Mouse (Mus musculus) intestine, postnatal 0 days (tissue): Measurements from ENCODE around the gene Bcas3. TPM values are rescaled to one million over a fixed set of nuclear protein-coding genes. Genes with fewer than 3 reads are reported as not detected.

Experiments used
- ATAC-seq: fragments of 200-750 bp; cut with Nextera tagmentation; 2 replicates; pipeline ENCODE4 v1.8.0; 2017; ENCODE audit warnings: mild to moderate bottlenecking, moderate TSS enrichment, moderate library complexity
- H3K27ac ChIP-seq: fragments of 300-500 bp; sonication (generic); 2 replicates; pipeline ENCODE4 v1.5.1; 2014; ENCODE audit warnings: mild to moderate bottlenecking, low read depth, low read length, moderate library complexity
- H3K27me3 ChIP-seq: fragments of 300-500 bp; sonication (generic); replicated peaks from 2 replicates; pipeline ENCODE4 v1.6.1; 2014; ENCODE audit warnings: low read length, mixed read lengths; ENCODE audit not compliant: control insufficient read depth, insufficient read depth
- H3K36me3 ChIP-seq: fragments of 300-500 bp; sonication (generic); 2 replicates; pipeline ENCODE4 v1.6.1; 2014; ENCODE audit warnings: mild to moderate bottlenecking, moderate library complexity; ENCODE audit not compliant: control insufficient read depth, insufficient read depth
- H3K4me1 ChIP-seq: fragments of 300-500 bp; sonication (generic); replicated peaks from 2 replicates; pipeline ENCODE4 v1.6.1; 2014; ENCODE audit warnings: antibody characterized with exemption, low read length, mixed read lengths; ENCODE audit not compliant: control insufficient read depth, insufficient read depth
- H3K4me2 ChIP-seq: fragments of 300-500 bp; sonication (generic); replicated peaks from 2 replicates; pipeline ENCODE4 v1.6.1; 2014; ENCODE audit warnings: low read depth, mild to moderate bottlenecking, moderate library complexity
- H3K4me3 ChIP-seq: fragments of 300-500 bp; sonication (generic); 2 replicates; pipeline ENCODE4 v1.5.1; 2014; ENCODE audit warnings: low read depth, low read length
- H3K9ac ChIP-seq: fragments of 300-500 bp; sonication (generic); 2 replicates; pipeline ENCODE4 v1.6.1; 2014; ENCODE audit warnings: mild to moderate bottlenecking, low read depth, low read length
- H3K9me3 ChIP-seq: fragments of 300-500 bp; sonication (generic); 2 replicates; pipeline ENCODE4 v1.6.1; 2016; ENCODE audit warnings: mixed run types; ENCODE audit not compliant: control insufficient read depth
- CTCF ChIP-seq: sonication (generic); IDR thresholded peaks from 2 replicates; pipeline ENCODE4 v1.5.1; 2016; ENCODE audit warnings: low read depth, mild to moderate bottlenecking, control low read depth, antibody characterized with exemption, moderate library complexity
- WGBS: fragments of 180-500 bp; shearing (Covaris S2); extraction: QIAGEN DNeasy Blood & Tissue Kit; methylation state at CpG from one replicate; pipeline ENCODE4 v1.1.7; 2014; 5-methylcytosine and 5-hydroxymethylcytosine counted together
- polyA plus RNA-seq: library from polyadenylated mRNA; unstranded; fragments of >200 nt; fragmentation: Nextera tagmentation; extraction: Ambion mirVana; gene quantifications from 2 replicates; pipeline ENCODE4 v1.2.1, GENCODE M21; 2015

The Bcas3 gene
- polyA plus RNA-seq, 1 experiment from 2014 or later: 17.2 TPM

- TF ChIP-seq CTCF: no peak
- H3K4me1 ChIP-seq: no peaks in the 10 kb centered on the region; the same call in 1 of the 2 replicates
- H3K9me3 ChIP-seq: no peaks in the 10 kb centered on the region
- H3K9ac ChIP-seq: no peak overlapping the region
- H3K27ac ChIP-seq: no peak overlapping the region
- H3K4me3 ChIP-seq: no peak overlapping the region
- no peaks in the 10 kb centered on the region for H3K36me3 ChIP-seq
- ATAC-seq: no peak
- no peak overlapping the region for H3K4me2 ChIP-seq
- 0 out of 2 replicates have a peak, but pooled peaks cover 3% of the 10 kb centered on the region for H3K27me3 ChIP-seq
- 81% methylated on average over 2 of the region's 2 CpGs for WGBS
Observed at GRCm38 (mm10) chr11:85777950-85778349, 425.0 kb downstream of the Bcas3 start.

GRCm38 (mm10) chr11:85780303-85780702, 427.3 kb downstream of the Bcas3 start:
- TF ChIP-seq CTCF: no peak
- Histone ChIP-seq H3K4me3 (no peak overlapping the region), H3K36me3 (no peaks in the 10 kb centered on the region), H3K4me1 (no peaks in the 10 kb centered on the region; the same call in 1 of the 2 replicates), H3K27me3 (0 out of 2 replicates have a peak, but pooled peaks cover 3% of the 10 kb centered on the region), H3K4me2 (no peak overlapping the region), H3K27ac (no peak overlapping the region), H3K9ac (no peak overlapping the region), H3K9me3 (no peaks in the 10 kb centered on the region)
- no peak for ATAC-seq
- 78% methylated on average over 4 of the region's 4 CpGs for WGBS

- no peak for ATAC-seq
Observed at GRCm38 (mm10) chr11:85786113-85786718, 433.2 kb downstream of the Bcas3 start.

GRCm38 (mm10) chr11:85789750-85790149, 436.8 kb downstream of the Bcas3 start:
- Histone ChIP-seq H3K27ac (no peak overlapping the region), H3K9ac (no peak overlapping the region)
- ATAC-seq: no peak

More at GRCm38 (mm10) chr11:85786113-85786718, 433.2 kb downstream of the Bcas3 start:
- Histone ChIP-seq H3K4me2 (no peak overlapping the region), H3K9ac (no peak overlapping the region), H3K4me3 (no peak overlapping the region), H3K27ac (no peak overlapping the region), H3K4me1 (no peaks in the 10 kb centered on the region), H3K36me3 (no peaks in the 10 kb centered on the region), H3K9me3 (no peaks in the 10 kb centered on the region), H3K27me3 (no peaks in the 10 kb centered on the region)
- TF ChIP-seq CTCF: peak; percentile 72
- 67% methylated on average over 3 of the region's 3 CpGs for WGBS

GRCm38 (mm10) chr11:85790267-85790666, 437.3 kb downstream of the Bcas3 start:
- no peak overlapping the region for H3K9ac ChIP-seq
- ATAC-seq: no peak
- no peaks in the 10 kb centered on the region for H3K4me1 ChIP-seq
- no peak overlapping the region for H3K27ac ChIP-seq
- TF ChIP-seq CTCF: no peak
- WGBS: 34% methylated on average over 2 of the region's 2 CpGs
- no peak overlapping the region for H3K4me3 ChIP-seq
- no peak overlapping the region for H3K4me2 ChIP-seq
- no peaks in the 10 kb centered on the region for H3K36me3 ChIP-seq
- H3K27me3 ChIP-seq: no peaks in the 10 kb centered on the region
- no peaks in the 10 kb centered on the region for H3K9me3 ChIP-seq

More at GRCm38 (mm10) chr11:85789750-85790149, 436.8 kb downstream of the Bcas3 start:
- no peak overlapping the region for H3K4me2 ChIP-seq
- WGBS: 80% methylated on average over 7 of the region's 7 CpGs
- no peaks in the 10 kb centered on the region for H3K9me3 ChIP-seq
- H3K27me3 ChIP-seq: no peaks in the 10 kb centered on the region
- H3K36me3 ChIP-seq: no peaks in the 10 kb centered on the region
- no peak overlapping the region for H3K4me3 ChIP-seq
- no peak for TF ChIP-seq CTCF
- H3K4me1 ChIP-seq: no peaks in the 10 kb centered on the region

- no peaks in the 10 kb centered on the region for H3K4me1 ChIP-seq
- no peaks in the 10 kb centered on the region for H3K36me3 ChIP-seq
- H3K4me3 ChIP-seq: no peak overlapping the region
- no peaks in the 10 kb centered on the region for H3K27me3 ChIP-seq
- H3K27ac ChIP-seq: no peak overlapping the region
- TF ChIP-seq CTCF: no peak
- no peak for ATAC-seq
- no peak overlapping the region for H3K4me2 ChIP-seq
- H3K9me3 ChIP-seq: no peaks in the 10 kb centered on the region
- H3K9ac ChIP-seq: no peak overlapping the region
- WGBS: 77% methylated on average over 1 of the region's 1 CpGs
Observed at GRCm38 (mm10) chr11:85791212-85791611, 438.2 kb downstream of the Bcas3 start.
